Mouse (Mus musculus) heart, postnatal 0 days (tissue): ENCODE measurements at regions not wholly inside any gene's neighbourhood (a gene's known extent, or its start where the extent isn't known, plus 50 kb on each side); places are given as distances from the start of the nearest gene placed in this dataset.

Experiments used
- CTCF ChIP-seq: IDR thresholded peaks from 2 replicates; pipeline ENCODE4 v1.5.1; 2016; ENCODE audit warnings: antibody characterized with exemption, control low read depth, low read depth
- EP300 ChIP-seq: IDR thresholded peaks from 2 replicates; pipeline ENCODE4 v1.6.1; 2016; ENCODE audit warnings: antibody characterized with exemption, low read depth

GRCm38 (mm10) chr6:51240039-51240438 is 192.4 kb upstream of the Nfe2l3 start:
- no peak for TF ChIP-seq CTCF
- TF ChIP-seq EP300: no peak
